Mouse (Mus musculus) bone marrow, adult 2 months (tissue): ENCODE measurements at regions not wholly inside any gene's neighbourhood (a gene's known extent, or its start where the extent isn't known, plus 50 kb on each side); places are given as distances from the start of the nearest gene placed in this dataset.

ENCODE experiments used
- CTCF ChIP-seq: fragments of 200-500 bp; IDR thresholded peaks from 2 replicates; pipeline ENCODE4 v1.5.1; 2011; ENCODE audit warnings: low read length, control low read depth; ENCODE audit not compliant: control insufficient read depth, insufficient read depth
- POLR2A ChIP-seq: fragments of 200-500 bp; IDR thresholded peaks from 2 replicates; pipeline ENCODE4 v1.6.1; 2011; ENCODE audit warnings: low read depth, mild to moderate bottlenecking, control low read depth, low read length, borderline replicate concordance; ENCODE audit not compliant: control insufficient read depth

GRCm38 (mm10) chr3:39666817-39667216, 780.1 kb downstream of the Fat4 start:
- TF ChIP-seq POLR2A (no peak), CTCF (no peak)
